Mouse (Mus musculus): ENCODE measurements around the gene Slc38a3. TPM values are rescaled to one million over a fixed set of nuclear protein-coding genes. Genes with fewer than 3 reads are reported as not detected.

Gene Slc38a3
- polyA plus RNA-seq, 1 experiment from 2014 or later, result 8.8 TPM

DNA sequence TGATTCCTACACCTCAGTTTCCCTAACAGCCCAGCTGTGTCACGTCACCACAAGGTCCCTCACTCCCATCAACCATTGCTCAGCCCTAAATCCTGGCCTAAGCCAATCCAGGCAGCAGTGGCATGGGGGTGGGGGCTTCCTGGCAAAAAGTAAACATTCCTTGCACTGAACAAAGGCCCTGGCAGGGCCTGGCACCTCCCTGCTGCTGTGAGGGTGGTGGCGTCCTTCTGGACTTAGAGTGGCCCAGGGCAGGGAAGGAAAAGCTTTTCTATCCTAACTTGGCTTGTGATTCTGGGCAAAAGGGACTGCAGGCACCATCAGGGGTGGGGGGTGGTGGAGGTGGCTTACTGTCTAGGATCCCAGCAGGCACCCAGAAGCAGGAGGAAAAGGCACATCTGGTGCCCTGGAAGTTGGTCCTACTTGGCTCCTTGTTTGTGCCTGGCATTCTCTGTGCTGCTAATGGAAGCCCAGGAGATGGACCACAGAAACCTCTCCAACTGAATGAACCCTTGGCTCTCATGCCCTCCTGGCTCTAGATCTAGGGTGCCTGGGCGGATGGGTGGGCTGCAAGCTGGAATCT, 33.4 kb upstream of the Slc38a3 start:
- peaks cover 100% of the 10 kb centered on the region for H3K4me1 ChIP-seq
- 80% methylated on average over 3 of the region's 3 CpGs for WGBS
- H3K9me3 ChIP-seq, result no peaks in the 10 kb centered on the region
- no peak overlapping the region for H3K4me3 ChIP-seq
- peaks cover 35% of the 10 kb centered on the region for H3K27me3 ChIP-seq (ENCODE audit: poor library complexity, severe bottlenecking)
- no peak for DNase-seq (ENCODE audit: extremely low spot score, low spot score)
- H3K36me3 ChIP-seq (replicated peaks), result peaks cover 55% of the 10 kb centered on the region
- H3K27ac ChIP-seq, result peak overlapping the region; percentile 2

DNA sequence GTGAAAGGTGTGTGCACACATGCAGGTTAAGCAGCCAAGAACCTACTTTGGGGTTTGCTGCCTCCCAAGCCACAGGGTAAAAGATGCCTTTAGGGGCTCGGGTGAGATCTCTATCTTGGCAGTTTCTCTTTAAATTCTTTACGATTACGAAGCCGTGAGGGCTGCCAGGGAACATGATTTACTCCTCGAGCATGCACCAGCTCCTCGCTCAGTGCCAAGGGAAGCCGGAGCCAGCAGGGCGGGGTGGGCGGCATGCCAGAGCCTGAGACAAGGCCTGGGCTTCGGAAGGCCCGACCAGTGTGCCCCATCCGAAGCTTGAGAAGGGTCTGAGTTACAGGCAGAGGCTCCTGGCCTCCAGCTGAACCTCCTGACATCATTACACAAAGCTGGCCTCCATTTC, 32.3 kb upstream of the Slc38a3 start:
- Histone ChIP-seq H3K4me3 (no peak overlapping the region), H3K36me3 (replicated peaks) (peaks cover 61% of the 10 kb centered on the region), H3K27ac (no peak overlapping the region), H3K27me3 (ENCODE audit: poor library complexity, severe bottlenecking) (peaks cover 28% of the 10 kb centered on the region), H3K4me1 (peaks cover 100% of the 10 kb centered on the region), H3K9me3 (no peaks in the 10 kb centered on the region)
- no peak for DNase-seq (ENCODE audit: extremely low spot score, low spot score)
- 88% methylated on average over 12 of the region's 12 CpGs for WGBS

DNA sequence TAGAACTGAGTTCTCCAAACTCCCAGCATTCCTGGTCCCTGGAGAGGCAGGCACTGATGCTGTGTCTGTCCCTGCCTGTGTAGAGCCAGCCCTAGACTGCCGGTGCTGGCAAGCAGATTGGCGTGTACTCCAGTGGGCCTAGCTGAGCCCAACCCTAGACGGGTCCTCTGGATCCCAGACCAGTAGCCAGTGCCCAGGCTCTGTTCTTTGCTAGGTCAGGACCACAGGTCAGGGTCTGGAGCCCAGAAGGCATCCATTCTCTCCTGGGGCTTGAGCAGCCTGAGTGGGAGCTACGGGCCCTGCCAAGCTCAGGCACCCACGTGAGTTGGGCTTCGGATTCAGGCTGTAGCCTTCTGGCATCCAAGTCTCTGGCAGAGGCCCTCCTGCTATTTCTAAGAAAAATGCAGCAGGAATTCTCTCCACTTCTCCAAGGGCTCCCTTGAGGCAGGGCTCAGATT, 30.8 kb upstream of the Slc38a3 start:
- 34% methylated on average over 6 of the region's 6 CpGs for WGBS
- peak overlapping the region; percentile 31 for H3K4me3 ChIP-seq
- H3K27me3 ChIP-seq (ENCODE audit: poor library complexity, severe bottlenecking), result peaks cover 15% of the 10 kb centered on the region; the same call in 1 of the 2 replicates
- H3K27ac ChIP-seq, result peak overlapping the region; percentile 82
- peaks cover 64% of the 10 kb centered on the region for H3K36me3 ChIP-seq (replicated peaks)
- DNase-seq (ENCODE audit: extremely low spot score, low spot score), result no peak
- H3K4me1 ChIP-seq, result peaks cover 100% of the 10 kb centered on the region
- no peaks in the 10 kb centered on the region for H3K9me3 ChIP-seq

DNA sequence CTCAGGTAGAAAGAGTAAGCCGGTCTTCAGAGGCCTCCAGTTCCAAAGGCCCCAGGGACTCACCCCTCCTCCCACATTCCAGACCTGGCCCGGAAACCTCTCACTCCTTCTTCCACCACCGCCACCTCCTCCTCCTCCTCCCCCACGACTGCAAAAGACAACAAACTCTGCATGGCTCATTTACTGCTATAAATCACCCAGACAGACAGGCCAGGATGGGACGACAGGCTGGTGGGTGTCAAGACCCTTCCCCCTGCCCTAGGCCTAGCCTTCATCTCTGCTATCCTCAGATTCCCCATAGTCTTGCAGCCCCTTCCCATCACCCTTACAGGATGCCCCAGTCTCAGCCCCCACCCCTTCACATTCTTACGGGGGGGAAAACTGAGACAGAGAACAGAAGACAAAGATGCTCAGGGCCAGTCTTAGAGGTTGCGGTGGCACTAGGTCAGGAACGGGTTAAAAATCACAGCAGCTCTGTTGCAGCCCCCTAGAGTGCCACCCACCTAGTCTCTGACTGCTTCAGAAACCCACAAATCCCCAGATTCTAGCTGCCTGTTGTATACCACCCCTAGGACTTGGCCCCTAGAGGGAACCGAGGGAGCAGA, 30.1 kb upstream of the Slc38a3 start:
- Histone ChIP-seq H3K36me3 (replicated peaks) (peaks cover 64% of the 10 kb centered on the region), H3K4me1 (peaks cover 100% of the 10 kb centered on the region), H3K4me3 (peak overlapping the region; percentile 31), H3K27ac (peak overlapping the region; percentile 82), H3K27me3 (ENCODE audit: poor library complexity, severe bottlenecking) (peaks cover 15% of the 10 kb centered on the region; the same call in 1 of the 2 replicates), H3K9me3 (no peaks in the 10 kb centered on the region)
- WGBS, result 2% methylated on average over 9 of the region's 9 CpGs
- peak; percentile 30 for DNase-seq (ENCODE audit: extremely low spot score, low spot score)

DNA sequence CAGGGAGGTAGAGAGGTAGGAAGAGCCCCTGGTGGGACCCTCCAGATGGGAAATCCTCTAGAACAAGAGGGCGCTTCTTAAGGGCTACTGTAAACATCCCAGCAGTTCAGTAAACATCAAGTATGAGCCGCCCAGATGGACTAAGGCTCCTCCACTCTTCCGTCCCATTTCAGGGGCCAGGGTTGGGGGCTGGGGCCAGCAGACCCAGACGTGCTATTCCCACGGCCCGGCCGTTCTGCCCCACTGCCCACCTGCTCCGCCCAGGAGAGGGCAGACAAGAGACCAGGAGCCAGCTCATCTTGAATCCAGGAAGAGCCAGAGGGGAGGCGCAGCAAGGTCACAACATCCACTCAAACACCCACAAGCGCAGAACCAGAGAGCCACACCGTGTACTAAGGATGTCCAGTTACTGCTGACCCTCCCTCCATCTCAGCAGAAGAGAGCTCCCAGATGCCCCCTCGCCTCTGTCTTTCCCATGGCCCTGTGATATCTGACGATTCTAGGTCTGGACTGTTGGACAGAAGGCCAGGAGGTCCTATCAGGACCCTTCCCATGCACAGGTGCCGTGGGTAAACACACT, 29.4 kb upstream of the Slc38a3 start:
- H3K27me3 ChIP-seq (ENCODE audit: poor library complexity, severe bottlenecking), result peaks cover 15% of the 10 kb centered on the region; the same call in 1 of the 2 replicates
- peak; percentile 45 for DNase-seq (ENCODE audit: extremely low spot score, low spot score)

DNA sequence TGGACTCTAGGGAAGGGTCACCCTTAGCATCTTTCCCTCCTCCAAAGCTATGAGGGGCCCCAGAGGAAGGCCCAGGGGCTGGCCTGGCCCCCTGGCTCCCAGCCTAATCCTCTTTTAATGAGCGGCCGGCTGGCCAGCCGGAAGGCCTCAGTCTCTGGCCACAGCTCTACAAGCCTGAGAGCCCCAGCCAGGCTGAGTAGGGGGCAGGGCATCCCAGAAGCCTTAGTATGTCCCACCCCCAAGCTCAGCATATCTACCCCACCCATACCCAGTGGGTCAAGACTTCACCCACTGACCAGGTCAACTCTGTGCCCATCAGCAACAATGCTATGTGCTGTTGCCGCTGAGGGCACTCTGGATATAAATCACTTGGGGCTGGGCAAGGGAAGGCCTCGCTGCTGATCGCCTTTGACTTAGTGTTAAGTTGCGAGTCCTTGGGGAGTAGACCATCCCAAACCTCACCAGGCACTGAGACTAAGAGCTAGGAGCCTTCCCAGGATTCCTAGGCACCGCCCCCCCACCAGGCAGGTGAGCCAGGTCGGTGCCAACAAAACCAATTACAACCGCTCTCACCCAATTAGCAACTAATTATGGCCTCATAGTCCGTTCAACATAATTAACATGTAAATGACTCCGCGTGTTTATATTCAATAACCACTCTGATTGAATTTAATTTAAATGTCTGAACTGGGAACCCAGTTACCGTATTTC, 28.6 kb upstream of the Slc38a3 start:
- peak overlapping the region; percentile 36 for H3K4me3 ChIP-seq
- H3K27ac ChIP-seq, result peak overlapping the region; percentile 82

More for the DNA sequence above, 29.4 kb upstream of the Slc38a3 start:
- H3K4me1 ChIP-seq, result peaks cover 95% of the 10 kb centered on the region
- no peaks in the 10 kb centered on the region for H3K9me3 ChIP-seq
- WGBS, result 6% methylated on average over 14 of the region's 14 CpGs
- H3K36me3 ChIP-seq (replicated peaks), result peaks cover 63% of the 10 kb centered on the region
- peak overlapping the region; percentile 82 for H3K27ac ChIP-seq
- H3K4me3 ChIP-seq, result peak overlapping the region; percentile 31

DNA sequence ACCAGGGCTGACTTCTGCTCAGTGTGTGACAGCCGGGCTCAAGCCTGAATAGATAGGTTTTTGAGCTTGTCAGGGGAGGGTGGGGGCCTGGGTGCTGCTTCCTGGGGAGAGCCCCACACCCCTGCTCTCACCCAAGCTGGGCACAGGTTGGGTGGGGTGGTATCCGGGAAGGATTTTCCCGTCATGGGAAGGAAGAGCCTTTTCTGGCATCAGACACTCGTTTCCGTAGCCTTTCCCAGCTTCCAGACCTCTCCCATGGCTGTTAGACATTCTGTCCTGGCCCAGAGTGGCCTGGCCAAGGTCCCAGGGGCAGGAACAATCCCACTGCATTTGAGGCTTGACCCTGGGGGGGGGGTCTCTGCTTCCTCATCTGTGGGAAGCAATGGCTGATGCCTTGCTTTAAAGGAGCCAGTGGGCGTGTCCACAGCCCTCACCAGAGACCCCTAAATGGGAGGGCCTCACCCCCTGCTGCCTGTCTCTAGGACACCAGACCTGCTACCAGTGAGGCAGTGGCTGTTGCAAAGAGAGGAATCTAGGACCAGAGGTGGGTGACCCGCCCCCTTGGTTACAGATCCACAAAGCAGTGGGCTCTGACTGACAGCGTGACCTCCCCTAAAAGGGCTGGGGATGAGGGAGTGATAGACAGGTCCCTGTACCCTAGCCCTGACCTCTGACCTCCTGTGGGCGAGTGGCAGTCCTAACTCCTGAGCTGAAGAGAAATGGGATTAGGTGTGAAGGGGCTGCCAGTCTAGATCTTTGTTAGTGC, 27.7 kb upstream of the Slc38a3 start:
- WGBS, result 15% methylated on average over 9 of the region's 9 CpGs
- H3K4me1 ChIP-seq, result peaks cover 93% of the 10 kb centered on the region

More for the DNA sequence above, 28.6 kb upstream of the Slc38a3 start:
- Histone ChIP-seq H3K4me1 (peaks cover 95% of the 10 kb centered on the region), H3K27me3 (ENCODE audit: poor library complexity, severe bottlenecking) (peaks cover 15% of the 10 kb centered on the region; the same call in 1 of the 2 replicates), H3K36me3 (replicated peaks) (peaks cover 63% of the 10 kb centered on the region), H3K9me3 (no peaks in the 10 kb centered on the region)
- WGBS, result 8% methylated on average over 14 of the region's 14 CpGs
- peak; percentile 59 for DNase-seq (ENCODE audit: extremely low spot score, low spot score)

DNA sequence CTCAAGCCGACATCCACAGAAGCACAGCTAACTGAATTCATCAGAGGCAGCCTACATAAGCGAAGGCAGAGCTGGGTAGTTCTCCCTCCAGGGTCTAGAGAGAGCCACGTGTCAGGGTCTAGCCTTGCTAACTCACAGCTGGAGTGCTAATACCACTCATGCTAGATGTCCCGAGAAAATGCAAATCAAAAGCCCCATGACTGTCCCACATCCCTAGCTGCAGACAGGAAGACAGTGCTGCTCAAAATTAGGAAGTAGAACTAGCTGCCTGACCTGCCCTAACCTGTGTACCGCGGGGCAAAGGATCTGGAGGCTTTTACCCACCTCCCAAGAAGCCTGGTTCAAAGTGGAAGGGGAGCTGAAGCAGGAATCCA, 26.8 kb upstream of the Slc38a3 start:
- DNase-seq (ENCODE audit: extremely low spot score, low spot score), result no peak
- 41% methylated on average over 6 of the region's 6 CpGs for WGBS
- Histone ChIP-seq H3K9me3 (no peaks in the 10 kb centered on the region), H3K4me3 (no peak overlapping the region), H3K27me3 (ENCODE audit: poor library complexity, severe bottlenecking) (peaks cover 9% of the 10 kb centered on the region; the same call in 1 of the 2 replicates), H3K36me3 (replicated peaks) (peaks cover 64% of the 10 kb centered on the region), H3K4me1 (peaks cover 84% of the 10 kb centered on the region), H3K27ac (peak overlapping the region; percentile 82)

More for the DNA sequence above, 27.7 kb upstream of the Slc38a3 start:
- H3K36me3 ChIP-seq (replicated peaks), result peaks cover 63% of the 10 kb centered on the region
- H3K27ac ChIP-seq, result peak overlapping the region; percentile 82
- H3K4me3 ChIP-seq, result peak overlapping the region; percentile 36
- peak; percentile 67 for DNase-seq (ENCODE audit: extremely low spot score, low spot score)
- H3K9me3 ChIP-seq, result no peaks in the 10 kb centered on the region
- H3K27me3 ChIP-seq (ENCODE audit: poor library complexity, severe bottlenecking), result peaks cover 9% of the 10 kb centered on the region; the same call in 1 of the 2 replicates

DNA sequence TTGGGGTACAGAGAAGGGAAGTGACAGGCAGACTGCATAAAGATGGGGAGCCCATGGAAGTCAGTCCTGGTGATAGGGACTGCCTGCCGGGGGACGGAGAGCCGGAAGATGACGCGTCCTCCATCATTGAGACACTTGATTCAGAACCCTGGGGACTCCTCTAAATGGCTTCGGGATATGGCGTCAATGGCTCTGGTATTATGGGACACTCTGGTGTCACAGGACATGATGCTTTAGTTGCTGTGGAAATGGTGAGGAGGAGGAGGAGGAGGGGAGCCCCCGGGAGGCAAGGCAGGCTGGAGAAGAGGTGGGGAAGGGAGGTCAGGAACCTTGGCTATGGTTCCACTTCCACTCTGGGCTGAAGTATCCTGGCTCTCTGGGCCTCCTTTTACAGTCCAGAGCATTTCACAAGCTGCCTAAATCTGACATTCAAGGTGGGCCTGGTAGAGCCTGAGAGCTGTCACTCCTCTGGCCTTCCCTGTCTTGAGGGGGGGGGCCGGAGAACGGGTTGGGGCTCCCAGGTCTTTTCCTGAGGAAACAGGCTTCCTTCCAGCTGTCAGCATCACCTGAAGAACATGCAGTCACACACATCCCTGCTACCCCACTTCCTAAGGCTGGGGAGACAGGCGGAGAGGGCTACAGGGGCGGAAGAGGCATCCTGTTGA, 26.2 kb upstream of the Slc38a3 start:
- 87% methylated on average over 12 of the region's 12 CpGs for WGBS
- no peak overlapping the region for H3K4me3 ChIP-seq

DNA sequence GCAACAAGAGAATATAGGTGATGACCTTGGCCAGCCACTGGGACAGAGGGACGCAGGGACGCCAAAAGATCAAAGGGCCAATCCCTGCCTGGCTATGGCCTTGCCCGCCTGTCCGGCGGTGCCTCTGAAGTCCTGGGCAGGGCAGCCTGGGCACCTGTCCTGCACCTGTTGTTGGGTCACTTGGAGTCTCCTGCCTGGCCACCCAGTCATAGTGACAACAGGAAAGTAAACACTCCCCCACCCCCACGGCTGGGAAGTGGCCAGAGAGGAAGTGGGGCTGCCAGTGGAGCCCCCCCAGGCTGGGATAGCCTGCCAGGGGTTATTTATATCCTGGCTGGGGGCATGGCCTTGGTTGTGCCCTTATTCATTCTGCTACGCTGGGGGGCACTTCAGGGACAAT, 25.3 kb upstream of the Slc38a3 start:
- Histone ChIP-seq H3K4me1 (peaks cover 69% of the 10 kb centered on the region), H3K9me3 (no peaks in the 10 kb centered on the region), H3K4me3 (no peak overlapping the region), H3K27me3 (ENCODE audit: poor library complexity, severe bottlenecking) (no peaks in the 10 kb centered on the region), H3K36me3 (replicated peaks) (peaks cover 68% of the 10 kb centered on the region), H3K27ac (peak overlapping the region; percentile 82)
- DNase-seq (ENCODE audit: extremely low spot score, low spot score), result no peak
- WGBS, result 71% methylated on average over 7 of the region's 7 CpGs

More for the DNA sequence above, 26.2 kb upstream of the Slc38a3 start:
- peaks cover 7% of the 10 kb centered on the region; the same call in 1 of the 2 replicates for H3K27me3 ChIP-seq (ENCODE audit: poor library complexity, severe bottlenecking)
- peaks cover 79% of the 10 kb centered on the region for H3K4me1 ChIP-seq
- H3K9me3 ChIP-seq, result no peaks in the 10 kb centered on the region
- no peak for DNase-seq (ENCODE audit: extremely low spot score, low spot score)
- peak overlapping the region; percentile 82 for H3K27ac ChIP-seq
- H3K36me3 ChIP-seq (replicated peaks), result peaks cover 65% of the 10 kb centered on the region

DNA sequence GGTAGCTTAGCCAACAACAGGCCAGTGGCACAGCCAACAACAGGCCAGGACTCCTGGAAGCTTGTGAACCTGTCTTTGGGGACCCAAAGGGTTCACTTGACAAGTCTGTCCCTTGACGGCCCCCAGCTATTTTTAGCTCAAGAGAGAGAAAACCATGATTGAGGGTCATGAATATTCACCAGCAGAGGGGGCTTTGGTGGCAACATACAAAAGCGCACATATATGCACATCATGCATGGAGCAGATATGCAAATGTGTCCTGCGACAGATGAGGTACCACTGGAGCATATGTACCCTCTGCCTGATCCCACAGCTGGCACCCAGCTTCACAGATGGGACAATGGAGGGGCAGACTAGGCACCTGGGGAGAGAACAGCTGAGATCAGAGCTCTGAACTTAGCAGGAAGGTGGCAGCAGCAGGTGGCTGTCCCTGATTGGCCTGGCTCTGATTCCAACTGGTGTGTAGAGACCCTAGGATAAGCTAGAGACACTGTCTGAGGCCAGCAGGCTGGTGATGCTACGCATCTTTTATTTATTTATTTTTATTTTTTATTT, 24.2 kb upstream of the Slc38a3 start:
- 84% methylated on average over 4 of the region's 4 CpGs for WGBS
- peaks cover 79% of the 10 kb centered on the region for H3K36me3 ChIP-seq (replicated peaks)
- H3K4me3 ChIP-seq, result no peak overlapping the region
- DNase-seq (ENCODE audit: extremely low spot score, low spot score), result no peak
- H3K4me1 ChIP-seq, result peaks cover 58% of the 10 kb centered on the region
- H3K27me3 ChIP-seq (ENCODE audit: poor library complexity, severe bottlenecking), result no peaks in the 10 kb centered on the region
- peak overlapping the region; percentile 46 for H3K27ac ChIP-seq
- H3K9me3 ChIP-seq, result no peaks in the 10 kb centered on the region

Data from forebrain, embryonic 10.5 days (tissue).